In genomic region chr8:49321404-49321803, GRCm38 (mm10) we compare ENCODE assay signal across 12 mouse cellular contexts.
"Had no signal": no experiment of that assay in that cellular context is flagged by ENCODE, and none has a peak within 500 bp of the region (broad histone marks: within the 10 kb centered on the region; RNA-seq: fewer than 3 reads in every experiment).

No protein-coding gene starts in this region.

- H3K36me3 ChIP-seq: midbrain, embryonic 10.5 days; midbrain, embryonic 12.5 days; neural tube, embryonic 12.5 days; stomach, embryonic 15.5 days had no signal

- H3K27me3 ChIP-seq: midbrain, embryonic 12.5 days; neural tube, embryonic 12.5 days; stomach, embryonic 15.5 days had no signal

- H3K4me3 ChIP-seq: midbrain, embryonic 10.5 days; midbrain, embryonic 12.5 days; neural tube, embryonic 12.5 days; stomach, embryonic 15.5 days had no signal

- DNase-seq: lung, adult 18-20 months; lung, embryonic 14.5 days; lung, postnatal 10 days; lung, postnatal 4 days; midbrain, embryonic 14.5 days; right cerebral cortex, postnatal 14 days; thymus, postnatal 14 days; thymus, postnatal 36 days had no signal

- H3K4me2 ChIP-seq: lung, embryonic 14.5 days; midbrain, embryonic 12.5 days; neural tube, embryonic 12.5 days; stomach, embryonic 15.5 days had no signal
